Mouse (Mus musculus) forebrain, postnatal 0 days (tissue): ENCODE measurements around the gene Angpt4. TPM values are rescaled to one million over a fixed set of nuclear protein-coding genes. Genes with fewer than 3 reads are reported as not detected.
A peak's percentile ranks its signal among the peaks of the same experiment; 100 is the strongest.

Experiments used
- ATAC-seq: fragments of 200-750 bp; cut with Nextera tagmentation; 2 replicates; pipeline ENCODE4 v1.8.0; 2017; ENCODE audit warnings: mild to moderate bottlenecking, moderate library complexity
- DNase-seq: peaks from one replicate; pipeline ENCODE4 v3.0.0-alpha.2; 2015
- H3K27ac ChIP-seq: fragments of 300-500 bp; sonication (generic); 2 replicates; pipeline ENCODE4 v1.5.1; 2014; ENCODE audit warnings: low read depth, mild to moderate bottlenecking, antibody characterized with exemption, low read length, moderate library complexity, mixed read lengths
- H3K27me3 ChIP-seq: fragments of 300-500 bp; sonication (generic); 2 replicates; pipeline ENCODE4 v1.6.1; 2014; ENCODE audit warnings: mild to moderate bottlenecking, low read length, mixed read lengths; ENCODE audit not compliant: insufficient read depth
- H3K36me3 ChIP-seq: fragments of 300-500 bp; sonication (generic); 2 replicates; pipeline ENCODE4 v1.6.1; 2014; ENCODE audit warnings: mild to moderate bottlenecking, moderate library complexity; ENCODE audit not compliant: insufficient read depth
- H3K4me1 ChIP-seq: fragments of 300-500 bp; sonication (generic); 2 replicates; pipeline ENCODE4 v1.6.1; 2014; ENCODE audit warnings: antibody characterized with exemption; ENCODE audit not compliant: insufficient read depth
- H3K4me2 ChIP-seq: fragments of 300-500 bp; sonication (generic); 2 replicates; pipeline ENCODE4 v1.6.1; 2014; ENCODE audit warnings: low read depth, mild to moderate bottlenecking, moderate library complexity
- H3K4me3 ChIP-seq: fragments of 300-500 bp; sonication (generic); 2 replicates; pipeline ENCODE4 v1.5.1; 2014; ENCODE audit warnings: low read depth, low read length, mixed read lengths
- H3K9ac ChIP-seq: fragments of 300-500 bp; sonication (generic); 2 replicates; pipeline ENCODE4 v1.6.1; 2014; ENCODE audit warnings: mild to moderate bottlenecking
- H3K9me3 ChIP-seq: fragments of 300-500 bp; sonication (generic); 2 replicates; pipeline ENCODE4 v1.6.1; 2016; ENCODE audit warnings: low read length
- CTCF ChIP-seq: sonication (generic); IDR thresholded peaks from 2 replicates; pipeline ENCODE4 v1.5.1; 2016; ENCODE audit warnings: antibody characterized with exemption, control low read depth, low read depth
- WGBS: fragments of 180-500 bp; shearing (Covaris S2); extraction: QIAGEN DNeasy Blood & Tissue Kit; methylation state at CpG from one replicate; pipeline ENCODE4 v1.1.7; 2014; 5-methylcytosine and 5-hydroxymethylcytosine counted together
- polyA plus RNA-seq: library from polyadenylated mRNA; unstranded; fragments of >200 nt; fragmentation: Nextera tagmentation; extraction: Ambion mirVana; gene quantifications from 2 replicates; pipeline ENCODE4 v1.2.1, GENCODE M21; 2015
- total RNA-seq: library from RNA; depleted of rRNA; stranded (reverse); fragments of >200 nt; gene quantifications from 2 replicates; pipeline ENCODE4 v1.2.3, GENCODE M21; 2014

The Angpt4 gene
- total and polyA plus RNA-seq, 2 experiments from 2014 or later = 0.06 to 0.43 TPM

DNA sequence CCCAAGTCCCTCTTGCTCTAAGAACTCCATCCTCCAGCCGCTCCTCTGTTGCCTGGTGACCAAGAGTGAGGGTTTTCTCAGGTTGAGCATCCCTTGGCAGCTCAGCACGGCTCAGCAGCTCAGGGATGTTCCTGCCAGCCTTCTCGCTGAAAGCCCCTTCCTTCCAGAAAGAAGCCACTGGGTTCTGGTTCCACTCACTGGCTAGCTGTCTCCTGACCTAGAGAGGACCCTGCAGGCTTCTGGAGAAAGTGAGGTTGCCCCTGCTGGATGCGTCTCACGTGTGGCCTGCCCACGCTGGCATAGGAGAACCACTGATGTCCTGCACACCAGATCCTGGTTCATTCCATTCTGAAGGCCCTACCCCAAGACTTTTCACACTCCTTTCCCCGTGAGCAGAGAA is 58.0 kb downstream of the Angpt4 start:
- no peak for TF ChIP-seq CTCF
- Histone ChIP-seq H3K4me2 (no peak overlapping the region), H3K27ac (no peak overlapping the region), H3K4me3 (no peak overlapping the region), H3K27me3 (no peaks in the 10 kb centered on the region), H3K9me3 (no peaks in the 10 kb centered on the region), H3K4me1 (peaks cover 23% of the 10 kb centered on the region), H3K36me3 (no peaks in the 10 kb centered on the region; the same call in 1 of the 2 replicates), H3K9ac (no peak overlapping the region)
- DNase-seq = no peak
- no peak for ATAC-seq
- WGBS = 85% methylated on average over 7 of the region's 7 CpGs

DNA sequence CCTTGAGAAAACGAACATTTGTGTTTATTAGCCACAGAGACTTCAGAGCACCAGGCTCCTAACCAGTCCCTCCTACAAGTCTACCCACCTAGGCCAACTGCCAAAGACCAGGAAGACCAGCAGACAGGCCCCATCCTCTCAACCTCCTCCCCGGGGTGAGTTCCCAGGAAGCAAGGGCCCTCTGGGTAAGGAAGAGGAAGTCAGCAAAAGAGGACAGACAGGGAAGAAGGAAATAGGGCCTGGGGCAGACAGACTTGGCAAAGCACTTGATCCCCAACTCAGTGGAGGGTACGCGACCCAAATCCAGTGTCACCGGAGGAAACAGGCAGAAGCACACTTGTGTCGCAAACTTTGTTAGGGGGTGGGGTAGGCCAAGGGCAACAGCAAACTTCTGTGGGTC is 58.4 kb downstream of the Angpt4 start:
- TF ChIP-seq CTCF = no peak
- H3K27me3 ChIP-seq = no peaks in the 10 kb centered on the region
- H3K4me3 ChIP-seq = no peak overlapping the region
- H3K36me3 ChIP-seq = no peaks in the 10 kb centered on the region; the same call in 1 of the 2 replicates
- H3K9ac ChIP-seq = no peak overlapping the region
- H3K9me3 ChIP-seq = no peaks in the 10 kb centered on the region
- no peak overlapping the region for H3K4me2 ChIP-seq
- 91% methylated on average over 6 of the region's 6 CpGs for WGBS
- H3K4me1 ChIP-seq = peaks cover 23% of the 10 kb centered on the region
- no peak for ATAC-seq
- DNase-seq = no peak
- H3K27ac ChIP-seq = no peak overlapping the region

DNA sequence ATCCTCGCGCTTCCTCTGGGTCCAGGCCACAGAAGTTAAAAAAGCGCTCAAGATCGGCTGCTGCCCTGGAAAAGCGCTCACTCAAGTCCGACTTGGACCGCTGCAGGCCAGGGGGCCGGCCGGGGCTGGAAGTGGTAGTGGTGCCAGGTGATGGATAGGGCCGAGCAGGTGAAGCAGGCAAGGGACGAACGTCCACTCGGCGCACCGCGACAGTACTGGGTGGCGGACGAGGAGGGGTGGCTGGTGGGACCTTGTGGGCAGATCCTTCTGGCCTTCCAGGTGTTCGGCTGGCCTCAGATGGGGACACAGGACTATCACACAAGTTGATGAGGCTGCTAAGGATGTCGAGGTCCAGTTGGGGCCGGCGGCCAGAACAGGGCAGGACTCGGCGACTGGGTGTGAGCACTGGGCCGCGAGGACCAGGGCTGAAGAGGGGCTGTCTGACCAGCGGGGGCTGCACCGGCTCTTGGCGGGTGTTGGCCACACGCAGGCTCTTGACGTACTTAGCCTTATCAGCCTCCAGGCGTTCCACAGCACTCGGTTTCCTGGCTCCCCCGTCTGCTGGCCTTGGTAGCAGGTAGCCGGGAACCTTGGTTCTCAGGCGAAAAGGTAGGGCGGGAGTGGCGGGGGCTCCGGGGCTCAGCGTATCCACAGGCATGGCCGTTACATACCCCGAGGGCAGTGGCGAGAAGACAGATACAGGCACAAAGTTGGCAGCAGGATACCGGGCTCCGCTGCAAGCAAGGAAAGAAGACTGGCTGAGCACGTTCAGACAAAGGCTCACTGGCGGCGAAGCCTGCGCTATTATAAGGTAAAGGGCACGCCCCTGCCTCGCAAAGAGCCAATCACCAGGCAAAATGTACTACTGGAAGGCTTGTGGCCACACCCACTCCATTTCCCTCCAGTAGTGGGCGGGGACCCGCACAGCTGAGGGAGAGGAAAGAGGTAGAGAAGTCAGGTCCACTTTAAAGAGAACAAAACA is 59.5 kb downstream of the Angpt4 start:
- Histone ChIP-seq H3K4me2 (peak overlapping the region; percentile 81), H3K4me1 (peaks cover 23% of the 10 kb centered on the region)
- 46% methylated on average over 53 of the region's 53 CpGs for WGBS

DNA sequence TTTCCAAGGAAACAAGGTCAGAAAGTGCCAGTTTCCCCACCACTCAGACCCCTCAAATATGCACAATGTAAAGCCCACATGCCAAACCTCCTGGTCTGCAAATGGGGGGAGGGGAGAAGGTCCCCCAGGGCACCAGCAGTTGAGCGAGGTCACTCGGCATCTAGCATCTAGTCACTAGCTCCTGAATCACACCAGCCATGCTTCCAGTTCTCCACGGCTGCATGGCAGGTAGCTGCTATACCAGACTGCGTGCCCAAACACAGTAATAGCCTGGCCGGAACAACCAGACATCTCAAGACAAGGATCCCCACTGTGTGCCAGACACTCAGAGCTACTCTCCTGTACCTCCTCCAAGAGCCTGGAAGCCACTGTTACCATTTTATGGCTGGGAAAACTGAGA is 60.7 kb downstream of the Angpt4 start:
- H3K27me3 ChIP-seq = no peaks in the 10 kb centered on the region
- DNase-seq (no peak), ATAC-seq (no peak)
- no peaks in the 10 kb centered on the region; the same call in 1 of the 2 replicates for H3K36me3 ChIP-seq
- no peak overlapping the region for H3K4me3 ChIP-seq
- no peaks in the 10 kb centered on the region for H3K9me3 ChIP-seq
- H3K4me1 ChIP-seq = peaks cover 23% of the 10 kb centered on the region
- 94% methylated on average over 5 of the region's 5 CpGs for WGBS
- H3K27ac ChIP-seq = no peak overlapping the region
- TF ChIP-seq CTCF = no peak
- H3K4me2 ChIP-seq = no peak overlapping the region
- H3K9ac ChIP-seq = no peak overlapping the region

More for the DNA sequence above, 59.5 kb downstream of the Angpt4 start:
- Histone ChIP-seq H3K9me3 (no peaks in the 10 kb centered on the region), H3K4me3 (peak overlapping the region; percentile 47), H3K27me3 (no peaks in the 10 kb centered on the region), H3K9ac (peak overlapping the region; percentile 76), H3K27ac (peak overlapping the region; percentile 88), H3K36me3 (no peaks in the 10 kb centered on the region; the same call in 1 of the 2 replicates)
- TF ChIP-seq CTCF = peak; percentile 10; the same call in 1 of the 2 replicates
- DNase-seq (peak; percentile 93), ATAC-seq (peak; percentile 96)

GRCm38 (mm10) chr2:151972880-151973594 is 62.0 kb downstream of the Angpt4 start:
- TF ChIP-seq CTCF = no peak
- H3K27me3 ChIP-seq = no peaks in the 10 kb centered on the region
- peak overlapping the region; percentile 52 for H3K4me2 ChIP-seq
- 21% methylated on average over 23 of the region's 23 CpGs for WGBS
- H3K27ac ChIP-seq = no peak overlapping the region
- H3K36me3 ChIP-seq = no peaks in the 10 kb centered on the region; the same call in 1 of the 2 replicates
- no peaks in the 10 kb centered on the region for H3K9me3 ChIP-seq
- DNase-seq = peak; percentile 61
- peak overlapping the region; percentile 41 for H3K9ac ChIP-seq
- peak; percentile 21 for ATAC-seq
- H3K4me1 ChIP-seq = peaks cover 14% of the 10 kb centered on the region
- H3K4me3 ChIP-seq = peak overlapping the region; percentile 27

DNA sequence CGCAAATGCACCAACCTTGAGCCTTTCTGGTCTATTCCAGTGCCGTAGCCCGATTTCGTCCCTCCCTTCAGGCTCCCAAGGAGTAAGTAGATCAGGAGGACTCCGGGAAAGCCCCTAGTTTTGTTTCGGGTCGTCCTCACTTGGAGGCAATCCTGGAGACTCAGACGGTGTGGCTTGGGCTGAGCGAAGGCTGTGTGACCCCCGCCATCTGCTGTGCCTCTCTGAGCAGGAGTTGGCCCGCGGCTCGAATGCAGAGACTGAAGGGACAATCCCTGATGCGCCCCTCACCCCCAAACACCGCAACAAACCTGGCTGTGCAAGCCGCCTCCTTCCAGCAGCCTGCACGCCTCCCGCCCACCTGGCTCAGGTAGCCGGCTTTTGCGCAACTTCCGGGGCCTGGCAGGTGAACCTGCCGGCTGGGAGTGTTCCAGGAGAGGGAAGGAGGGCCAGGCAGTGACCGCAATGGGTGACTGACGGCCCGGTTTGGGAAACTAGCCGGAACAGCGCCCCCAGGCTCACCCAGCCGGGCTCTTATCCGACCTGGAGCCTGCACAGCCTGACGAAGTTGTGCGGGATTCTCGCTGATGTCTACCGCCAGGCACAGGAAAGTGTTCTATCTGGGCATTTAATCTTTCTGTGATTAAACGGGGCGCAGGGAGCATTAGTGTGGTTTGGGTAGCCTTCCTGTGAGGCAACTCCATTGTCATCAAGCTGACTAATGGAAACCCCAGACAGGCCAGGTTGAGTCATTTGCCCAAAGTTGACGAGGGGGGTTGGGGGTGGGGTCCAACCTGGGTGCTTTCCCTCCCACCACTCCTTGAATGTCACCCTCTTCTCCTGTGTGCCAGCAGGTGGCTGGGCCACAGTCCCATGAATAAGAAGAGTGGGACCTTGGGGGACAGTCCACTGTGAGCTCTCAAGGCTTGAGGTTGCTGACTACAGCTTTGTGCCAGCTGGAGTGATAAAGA is 62.9 kb downstream of the Angpt4 start:
- H3K4me2 ChIP-seq = peak overlapping the region; percentile 52
- H3K27ac ChIP-seq = no peak overlapping the region
- WGBS = 11% methylated on average over 36 of the region's 36 CpGs
- no peaks in the 10 kb centered on the region for H3K27me3 ChIP-seq
- H3K9ac ChIP-seq = peak overlapping the region; percentile 41
- no peak for DNase-seq
- H3K4me3 ChIP-seq = peak overlapping the region; percentile 27
- no peaks in the 10 kb centered on the region for H3K9me3 ChIP-seq
- TF ChIP-seq CTCF = 0 out of 2 replicates have a peak, but pooled peaks have one; percentile 25
- ATAC-seq = no peak
- H3K4me1 ChIP-seq = peaks cover 7% of the 10 kb centered on the region
- H3K36me3 ChIP-seq = no peaks in the 10 kb centered on the region; the same call in 1 of the 2 replicates
